Mouse (Mus musculus) forebrain, embryonic 16.5 days (tissue): ENCODE results near the gene 2610301B20Rik. TPM values are rescaled to one million over a fixed set of nuclear protein-coding genes. Genes with fewer than 3 reads are reported as not detected.
"Not testable (repeated sequence)": the region's sequence is repeated elsewhere in the genome, so short reads cannot be mapped to it uniquely, and the experiment has no call there.

Source experiments
- ATAC-seq: fragments of 200-750 bp; cut with Nextera tagmentation; 2 replicates; pipeline ENCODE4 v1.8.0; 2017; ENCODE audit warnings: mild to moderate bottlenecking, moderate library complexity
- H3K27ac ChIP-seq: fragments of 300-500 bp; sonication (generic); 2 replicates; pipeline ENCODE4 v1.5.1; 2014; ENCODE audit warnings: low read length, control low read depth
- H3K27me3 ChIP-seq: fragments of 300-500 bp; sonication (generic); replicated peaks from 2 replicates; pipeline ENCODE4 v1.6.1; 2014; ENCODE audit warnings: low read length; ENCODE audit not compliant: control insufficient read depth, insufficient read depth
- H3K36me3 ChIP-seq: fragments of 300-500 bp; sonication (generic); 2 replicates; pipeline ENCODE4 v1.6.1; 2014; ENCODE audit not compliant: control insufficient read depth, insufficient read depth
- H3K4me1 ChIP-seq: fragments of 300-500 bp; sonication (generic); replicated peaks from 2 replicates; pipeline ENCODE4 v1.6.1; 2014; ENCODE audit warnings: low read length; ENCODE audit not compliant: control insufficient read depth, insufficient read depth
- H3K4me2 ChIP-seq: fragments of 300-500 bp; sonication (generic); 2 replicates; pipeline ENCODE4 v1.6.1; 2014; ENCODE audit warnings: mild to moderate bottlenecking, low read length, control low read depth
- H3K4me3 ChIP-seq: fragments of 300-500 bp; sonication (generic); replicated peaks from 2 replicates; pipeline ENCODE4 v1.5.1; 2014; ENCODE audit warnings: mild to moderate bottlenecking, low read length, control low read depth
- H3K9ac ChIP-seq: fragments of 300-500 bp; sonication (generic); replicated peaks from 2 replicates; pipeline ENCODE4 v1.6.1; 2014; ENCODE audit warnings: low read depth, low read length, control low read depth
- H3K9me3 ChIP-seq: fragments of 300-500 bp; sonication (generic); 2 replicates; pipeline ENCODE4 v1.6.1; 2016; ENCODE audit warnings: low read length; ENCODE audit not compliant: control insufficient read depth
- WGBS: fragments of 180-500 bp; shearing (Covaris S2); extraction: QIAGEN DNeasy Blood & Tissue Kit; methylation state at CpG from one replicate; pipeline ENCODE4 v1.1.7; 2014; 5-methylcytosine and 5-hydroxymethylcytosine counted together
- polyA plus RNA-seq: library from polyadenylated mRNA; unstranded; fragments of >200 nt; fragmentation: Nextera tagmentation; extraction: Ambion mirVana; gene quantifications from 2 replicates; pipeline ENCODE4 v1.2.1, GENCODE M21; 2015

2610301B20Rik gene
- polyA plus RNA-seq, 1 experiment from 2014 or later, result 45.7 TPM

GRCm38 (mm10) chr4:10896262-10896661 lies 22.0 kb downstream of the 2610301B20Rik start:
- no peak for ATAC-seq
- 89% methylated on average over 4 of the region's 4 CpGs for WGBS

DNA sequence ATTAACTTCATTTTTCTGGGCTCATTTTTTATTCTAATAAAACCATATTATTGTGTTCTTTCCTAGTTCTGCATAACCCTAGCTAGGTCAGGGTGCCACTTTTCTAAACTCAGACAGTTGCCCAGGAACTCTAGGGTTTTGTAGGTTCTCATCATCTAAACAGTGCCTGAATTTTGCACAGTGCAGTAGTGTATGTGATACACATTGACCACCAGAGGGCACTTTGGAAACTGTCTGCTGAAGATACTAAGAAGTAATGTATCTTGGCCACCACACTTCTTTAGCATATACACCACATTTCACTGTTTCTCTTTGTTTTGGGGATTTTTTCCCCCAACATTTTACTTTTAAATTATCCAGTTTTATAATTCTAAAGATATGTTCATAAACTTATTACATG lies 22.6 kb downstream of the 2610301B20Rik start:
- no peak overlapping the region for H3K9ac ChIP-seq
- H3K36me3 ChIP-seq, result no peaks in the 10 kb centered on the region
- no peaks in the 10 kb centered on the region for H3K27me3 ChIP-seq
- no peaks in the 10 kb centered on the region for H3K9me3 ChIP-seq
- no peak overlapping the region for H3K27ac ChIP-seq
- no peaks in the 10 kb centered on the region for H3K4me1 ChIP-seq
- H3K4me3 ChIP-seq, result no peak overlapping the region
- ATAC-seq, result peak; percentile 88
- no peak overlapping the region for H3K4me2 ChIP-seq

More at GRCm38 (mm10) chr4:10896262-10896661, 22.0 kb downstream of the 2610301B20Rik start:
- Histone ChIP-seq H3K4me1 (no peaks in the 10 kb centered on the region), H3K4me2 (no peak overlapping the region), H3K36me3 (no peaks in the 10 kb centered on the region), H3K4me3 (no peak overlapping the region), H3K27me3 (no peaks in the 10 kb centered on the region), H3K9ac (no peak overlapping the region), H3K9me3 (no peaks in the 10 kb centered on the region), H3K27ac (no peak overlapping the region)

GRCm38 (mm10) chr4:10905234-10905801 lies 31.0 kb downstream of the 2610301B20Rik start:
- 9% methylated on average over 13 of the region's 13 CpGs for WGBS
- no peak overlapping the region for H3K4me3 ChIP-seq
- H3K27ac ChIP-seq, result no peak overlapping the region
- no peaks in the 10 kb centered on the region for H3K9me3 ChIP-seq
- no peak overlapping the region for H3K9ac ChIP-seq
- peaks cover 6% of the 10 kb centered on the region; the same call in 1 of the 2 replicates for H3K4me1 ChIP-seq
- no peaks in the 10 kb centered on the region for H3K36me3 ChIP-seq
- ATAC-seq, result peak; percentile 59
- no peaks in the 10 kb centered on the region for H3K27me3 ChIP-seq
- H3K4me2 ChIP-seq, result 0 out of 2 replicates have a peak overlapping the region, but pooled peaks have one; percentile 8

GRCm38 (mm10) chr4:10911417-10911816 lies 37.1 kb downstream of the 2610301B20Rik start:
- not testable (repeated sequence) for H3K4me1 ChIP-seq, ATAC-seq, H3K27me3 ChIP-seq, H3K9ac ChIP-seq, H3K9me3 ChIP-seq, H3K4me3 ChIP-seq, H3K4me2 ChIP-seq, H3K27ac ChIP-seq, H3K36me3 ChIP-seq
- WGBS, result 65% methylated on average over 7 of the region's 7 CpGs

GRCm38 (mm10) chr4:10911909-10912478 lies 37.7 kb downstream of the 2610301B20Rik start:
- no peak overlapping the region for H3K27ac ChIP-seq
- no peak for ATAC-seq
- 82% methylated on average over 6 of the region's 6 CpGs for WGBS
- no peak overlapping the region for H3K9ac ChIP-seq
- no peak overlapping the region for H3K4me3 ChIP-seq
- H3K27me3 ChIP-seq, result no peaks in the 10 kb centered on the region
- H3K4me2 ChIP-seq, result no peak overlapping the region
- H3K9me3 ChIP-seq, result no peaks in the 10 kb centered on the region
- H3K4me1 ChIP-seq, result no peaks in the 10 kb centered on the region
- no peaks in the 10 kb centered on the region for H3K36me3 ChIP-seq

DNA sequence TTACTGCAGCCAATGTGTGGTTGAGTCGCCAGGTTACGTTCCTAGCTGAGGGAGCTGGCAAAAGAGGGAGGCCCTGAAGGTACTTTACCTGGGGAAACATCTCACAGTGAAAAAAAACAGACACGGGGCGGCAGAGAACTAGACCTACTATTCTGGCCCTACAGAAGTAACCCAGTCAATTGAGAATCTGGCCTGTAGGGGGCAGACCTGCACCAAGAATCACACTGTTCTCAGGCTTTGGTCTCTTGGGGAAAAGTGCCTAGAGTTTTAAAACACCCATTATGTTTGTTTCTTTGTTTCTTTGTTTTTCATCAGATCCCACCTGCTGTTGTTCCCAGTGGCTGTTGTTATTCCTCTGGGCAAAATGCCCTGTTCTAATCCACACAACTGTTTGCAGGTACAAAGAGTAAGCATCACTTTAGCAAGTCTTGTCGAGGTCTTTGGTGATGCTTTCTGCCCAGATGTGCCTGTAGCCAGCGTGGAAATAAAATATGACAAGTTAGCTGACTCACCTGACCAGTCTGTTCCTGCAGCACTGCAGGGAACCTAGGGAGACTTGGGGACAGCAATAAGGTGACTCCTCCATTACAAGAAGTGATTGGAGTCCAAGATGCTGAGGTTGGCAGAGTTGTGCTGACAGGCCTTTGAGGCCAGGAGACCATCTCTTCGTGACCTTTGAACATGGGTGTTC lies 38.5 kb downstream of the 2610301B20Rik start:
- no peak overlapping the region for H3K4me2 ChIP-seq
- H3K4me3 ChIP-seq, result no peak overlapping the region
- H3K27ac ChIP-seq, result no peak overlapping the region
- no peaks in the 10 kb centered on the region for H3K27me3 ChIP-seq
- ATAC-seq, result peak; percentile 97
- H3K36me3 ChIP-seq, result no peaks in the 10 kb centered on the region
- WGBS, result 19% methylated on average over 7 of the region's 7 CpGs
- no peaks in the 10 kb centered on the region for H3K9me3 ChIP-seq
- no peaks in the 10 kb centered on the region for H3K4me1 ChIP-seq
- no peak overlapping the region for H3K9ac ChIP-seq

DNA sequence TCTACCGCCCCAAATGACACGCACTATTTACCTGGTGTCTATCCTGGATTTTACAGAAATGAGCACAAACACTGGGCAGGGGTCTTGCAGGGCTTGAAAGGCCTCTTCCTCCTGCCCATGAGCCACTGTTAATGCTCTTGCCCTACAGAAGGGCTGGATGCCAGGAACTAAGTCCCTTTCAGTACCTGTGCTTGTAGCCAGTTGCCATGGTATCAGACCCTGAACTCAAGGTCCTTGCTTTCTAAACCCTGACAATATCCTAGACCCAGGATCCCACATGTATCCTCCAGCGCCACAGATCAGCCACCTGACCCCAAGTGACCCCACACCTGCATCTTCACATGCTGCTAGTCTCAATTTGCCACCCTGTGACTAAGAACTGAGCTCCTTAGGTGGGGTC lies 39.1 kb downstream of the 2610301B20Rik start:
- Histone ChIP-seq H3K27ac (no peak overlapping the region), H3K4me2 (no peak overlapping the region), H3K27me3 (no peaks in the 10 kb centered on the region), H3K4me1 (no peaks in the 10 kb centered on the region), H3K4me3 (no peak overlapping the region), H3K9ac (no peak overlapping the region), H3K9me3 (no peaks in the 10 kb centered on the region), H3K36me3 (no peaks in the 10 kb centered on the region)
- no peak for ATAC-seq
- 87% methylated on average over 3 of the region's 3 CpGs for WGBS

DNA sequence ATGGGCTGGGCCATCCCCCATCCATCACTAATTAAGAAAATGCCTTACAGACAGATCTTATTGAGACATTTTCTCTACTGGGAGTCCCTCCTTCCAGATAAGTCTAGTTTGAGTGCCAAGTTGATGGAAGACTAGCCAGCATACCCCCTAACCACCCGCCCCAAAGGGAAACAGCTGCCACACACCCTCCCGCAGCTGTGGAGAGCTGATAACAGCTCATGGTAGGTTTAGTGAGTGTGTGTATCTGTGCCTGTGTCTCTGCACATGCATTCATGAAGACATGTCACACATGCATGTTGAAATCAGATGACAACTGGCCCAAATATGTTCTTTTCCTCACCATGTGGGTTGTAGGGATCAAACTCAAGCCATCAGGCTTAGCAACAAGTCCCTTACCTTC lies 40.5 kb downstream of the 2610301B20Rik start:
- H3K4me1 ChIP-seq, result no peaks in the 10 kb centered on the region

GRCm38 (mm10) chr4:10915271-10915670 lies 41.0 kb downstream of the 2610301B20Rik start:
- WGBS, result 85% methylated on average over 3 of the region's 3 CpGs
- Histone ChIP-seq H3K27ac (no peak overlapping the region), H3K4me3 (no peak overlapping the region), H3K9ac (no peak overlapping the region), H3K4me2 (no peak overlapping the region), H3K27me3 (no peaks in the 10 kb centered on the region), H3K4me1 (no peaks in the 10 kb centered on the region), H3K36me3 (no peaks in the 10 kb centered on the region), H3K9me3 (no peaks in the 10 kb centered on the region)
- ATAC-seq, result no peak

More for the DNA sequence above, 40.5 kb downstream of the 2610301B20Rik start:
- H3K9ac ChIP-seq, result no peak overlapping the region
- WGBS, result 89% methylated on average over 2 of the region's 2 CpGs
- no peak overlapping the region for H3K4me2 ChIP-seq
- no peaks in the 10 kb centered on the region for H3K27me3 ChIP-seq
- no peak overlapping the region for H3K27ac ChIP-seq
- ATAC-seq, result no peak
- no peak overlapping the region for H3K4me3 ChIP-seq
- H3K36me3 ChIP-seq, result no peaks in the 10 kb centered on the region
- H3K9me3 ChIP-seq, result no peaks in the 10 kb centered on the region
